Mouse (Mus musculus): ENCODE data around the gene Mycl.
A peak's percentile ranks its signal among the peaks of the same experiment; 100 is the strongest.

Gene Mycl

GRCm38 (mm10) chr4:122995404-122996220 is at the start of gene Mycl:
TSS of gene Mycl (plus strand) at chr4:122995652.
- DNase-seq (ENCODE audit: low read depth, low spot score): no peak

- DNase-seq (ENCODE audit: low read depth, low spot score): no peak
Measured at GRCm38 (mm10) chr4:122947223-122947622, 48.2 kb upstream of the Mycl start.

- DNase-seq (ENCODE audit: low read depth, low spot score): no peak
Measured at GRCm38 (mm10) chr4:122949096-122949495, 46.4 kb upstream of the Mycl start.

DNA sequence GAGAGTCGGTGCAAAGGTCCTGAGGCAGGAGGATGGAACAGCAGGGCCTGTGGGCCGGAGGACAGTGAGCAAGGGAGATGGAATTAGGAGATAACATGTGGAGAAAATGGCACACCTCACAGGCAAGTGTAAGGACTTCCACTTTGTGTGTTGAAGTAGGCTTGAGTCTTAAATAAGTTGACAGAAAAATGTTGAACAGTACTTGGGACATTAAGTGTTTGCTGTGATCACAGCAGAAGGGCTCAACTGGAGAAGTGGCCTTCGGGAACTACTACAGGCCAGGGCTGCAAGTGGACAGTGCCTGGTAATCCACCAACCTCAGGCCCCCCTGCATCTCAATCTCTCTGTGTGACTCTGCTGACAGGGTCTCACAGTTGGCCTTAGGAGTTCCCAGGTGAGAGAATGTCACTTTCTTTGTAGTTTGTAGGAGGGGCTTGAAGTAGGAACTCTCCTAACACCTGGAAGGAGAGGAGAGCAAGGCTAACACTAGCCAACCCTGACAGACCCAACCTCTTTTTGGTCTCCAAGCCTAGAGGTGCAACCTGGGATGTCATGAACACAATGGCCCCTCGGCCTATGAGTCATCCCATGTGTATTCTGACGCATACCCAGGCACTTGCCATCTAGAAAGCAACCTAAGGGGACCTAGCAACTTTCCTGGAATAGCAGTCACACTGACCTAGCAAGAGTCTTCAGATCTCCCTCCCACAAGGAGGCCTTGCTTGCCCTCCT is 40.6 kb upstream of the Mycl start:
- DNase-seq (ENCODE audit: low read depth, low spot score): no peak

- DNase-seq (ENCODE audit: low read depth, low spot score): peak; percentile 29
Measured at GRCm38 (mm10) chr4:122955412-122956136, 39.9 kb upstream of the Mycl start.

DNA sequence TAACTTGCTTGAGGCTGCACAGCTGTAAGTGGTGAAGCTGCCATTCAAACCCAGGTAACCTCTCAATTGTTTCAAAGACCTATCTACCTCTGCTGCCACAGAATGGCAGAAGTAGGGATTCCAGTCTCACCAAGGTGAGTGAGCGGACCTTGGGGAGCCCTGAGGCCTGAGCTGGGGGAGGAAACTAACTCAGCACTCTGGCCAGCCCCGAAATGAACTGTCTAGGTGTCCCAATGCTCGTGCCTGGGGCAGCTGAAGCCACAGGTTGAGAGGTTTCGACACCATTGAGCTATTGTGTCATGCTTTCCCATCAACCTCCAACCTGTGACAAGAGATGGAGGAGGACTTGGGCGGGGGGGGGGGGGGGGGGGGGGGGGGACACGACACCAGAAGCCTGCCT is 39.2 kb upstream of the Mycl start:
- no peak for DNase-seq (ENCODE audit: low read depth, low spot score)

DNA sequence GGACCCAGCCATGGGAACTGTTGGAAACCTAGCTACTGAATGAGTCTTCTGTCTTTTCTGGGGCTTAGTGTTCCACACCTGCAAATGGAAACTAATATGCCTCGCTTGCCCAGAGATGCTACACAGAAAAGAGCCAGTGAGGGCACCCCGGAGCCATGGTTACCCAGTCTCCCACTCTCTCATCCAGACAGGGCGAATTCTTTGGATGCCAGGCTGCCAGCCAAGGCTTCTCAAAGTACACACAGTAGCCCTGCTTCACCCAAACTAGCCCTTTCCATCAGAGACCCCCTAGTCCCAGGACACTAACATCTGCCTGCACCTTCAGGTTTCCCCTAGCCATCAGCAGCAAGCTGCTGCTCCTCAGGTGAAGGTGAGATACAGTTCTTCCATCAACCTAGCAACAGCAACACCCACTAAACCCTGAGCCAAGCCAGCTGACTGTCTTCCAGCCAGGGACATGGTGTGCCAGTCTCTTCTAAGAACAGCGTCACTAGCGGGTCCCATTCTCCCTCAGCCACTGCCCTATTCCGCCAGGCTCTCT is 36.9 kb upstream of the Mycl start:
- DNase-seq (ENCODE audit: low read depth, low spot score): no peak

- no peak for DNase-seq (ENCODE audit: low read depth, low spot score)
Measured at GRCm38 (mm10) chr4:122959816-122960215, 35.6 kb upstream of the Mycl start.

- DNase-seq (ENCODE audit: low read depth, low spot score): no peak
Measured at GRCm38 (mm10) chr4:122960321-122961099, 34.9 kb upstream of the Mycl start.

DNA sequence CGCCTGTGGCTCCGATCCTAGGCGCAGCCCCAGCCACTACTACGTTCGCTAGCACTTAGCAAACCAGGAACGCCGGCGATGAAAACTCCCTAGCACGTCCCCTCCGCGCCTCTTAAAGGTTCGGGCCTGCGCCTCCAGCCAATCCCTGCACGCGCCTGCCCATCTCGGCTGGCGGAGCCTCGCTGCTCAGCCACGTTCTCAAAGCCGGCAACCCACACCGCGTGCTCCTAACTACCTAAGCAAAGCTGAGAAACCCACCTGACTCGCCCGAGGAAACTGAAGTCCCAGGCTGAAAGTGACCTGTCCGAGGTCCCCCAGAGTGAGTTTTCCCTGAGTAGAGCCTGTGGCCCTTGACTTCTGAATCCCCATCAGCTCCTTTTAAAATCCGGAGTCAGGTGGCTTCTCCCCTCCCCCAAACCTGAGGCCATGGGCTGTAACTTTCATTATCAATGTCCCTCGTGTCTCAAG is 34.3 kb upstream of the Mycl start, which contains the start of gene Mfsd2a:
Gene Mfsd2a (minus strand): TSS at position 89 of the 468 bp plus-strand sequence.
- DNase-seq (ENCODE audit: low read depth, low spot score): no peak

GRCm38 (mm10) chr4:122961589-122961988 is 33.9 kb upstream of the Mycl start:
- DNase-seq (ENCODE audit: low read depth, low spot score): no peak

GRCm38 (mm10) chr4:122962751-122963150 is 32.7 kb upstream of the Mycl start:
- no peak for DNase-seq (ENCODE audit: low read depth, low spot score)

GRCm38 (mm10) chr4:122968106-122968505 is 27.3 kb upstream of the Mycl start:
- DNase-seq (ENCODE audit: low read depth, low spot score): no peak

- DNase-seq (ENCODE audit: low read depth, low spot score): no peak
Measured at GRCm38 (mm10) chr4:122971191-122971590, 24.3 kb upstream of the Mycl start.

GRCm38 (mm10) chr4:122971646-122972045 is 23.8 kb upstream of the Mycl start:
- no peak for DNase-seq (ENCODE audit: low read depth, low spot score)

DNA sequence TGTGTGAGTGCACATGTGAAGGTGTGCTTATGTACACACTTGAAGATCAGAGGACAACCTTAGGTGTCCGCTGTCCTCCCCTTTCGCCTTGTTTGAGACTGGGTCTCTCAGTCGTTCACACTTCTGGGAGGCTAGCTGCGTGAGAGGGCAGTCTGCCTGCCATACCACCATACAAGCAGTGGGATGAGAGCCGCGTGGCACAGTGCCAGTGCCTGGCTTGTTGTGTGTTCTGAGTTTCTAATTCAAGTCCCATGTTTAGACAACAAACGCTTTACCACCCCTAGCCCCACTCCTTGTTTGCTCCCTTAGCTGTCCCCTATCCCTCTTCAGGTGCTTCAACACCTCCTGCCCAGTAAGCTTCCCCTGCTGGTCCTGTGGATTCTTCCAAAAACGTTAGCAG is 23.4 kb upstream of the Mycl start:
- no peak for DNase-seq (ENCODE audit: low read depth, low spot score)

DNA sequence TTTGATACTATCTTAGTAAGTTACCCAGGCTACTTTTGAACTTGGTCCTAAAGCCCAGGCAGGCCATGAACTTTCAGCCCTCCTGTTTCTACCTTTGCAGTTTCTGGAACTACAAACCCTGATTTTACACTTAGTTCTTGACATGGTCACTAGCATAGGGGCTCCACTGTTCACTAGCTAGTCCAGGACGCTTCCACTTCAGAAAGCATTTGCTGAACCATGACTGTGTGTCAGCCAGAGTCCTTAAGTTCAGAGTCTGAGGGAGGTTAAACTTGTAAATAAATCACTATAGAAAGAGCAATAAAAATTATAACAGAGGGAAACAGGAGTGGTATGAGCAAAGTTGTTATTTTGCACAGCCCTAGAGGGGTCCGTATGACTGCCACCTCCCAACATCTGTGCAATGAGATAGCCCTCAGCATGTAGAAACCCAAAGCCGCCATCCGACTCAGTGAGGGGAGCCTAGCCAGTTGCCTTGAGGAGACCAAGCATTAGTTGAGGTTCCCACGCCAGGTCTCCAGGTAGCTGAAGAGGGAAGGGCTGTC is 20.4 kb upstream of the Mycl start:
- no peak for DNase-seq (ENCODE audit: low read depth, low spot score)

DNA sequence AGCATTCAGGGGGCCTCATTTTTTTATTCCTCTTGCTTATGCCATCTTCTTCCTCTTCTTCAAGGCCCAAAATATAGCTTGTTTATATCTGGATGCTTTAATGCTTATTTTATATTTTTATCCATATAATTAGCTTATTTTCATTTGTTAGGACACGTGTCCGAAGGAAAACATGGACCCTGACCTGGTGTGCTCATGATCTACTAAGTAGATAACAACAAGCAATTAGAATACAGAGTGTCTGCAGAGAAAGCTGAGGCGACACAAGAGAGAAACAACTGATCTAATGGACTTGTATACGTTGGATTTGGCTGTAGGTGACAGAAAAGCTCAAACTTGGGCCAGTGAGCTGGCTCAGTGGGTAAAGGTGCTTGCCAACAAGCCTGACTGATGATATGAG is 18.6 kb upstream of the Mycl start:
- no peak for DNase-seq (ENCODE audit: low read depth, low spot score)

GRCm38 (mm10) chr4:122978850-122979249 is 16.6 kb upstream of the Mycl start:
- no peak for DNase-seq (ENCODE audit: low read depth, low spot score)

DNA sequence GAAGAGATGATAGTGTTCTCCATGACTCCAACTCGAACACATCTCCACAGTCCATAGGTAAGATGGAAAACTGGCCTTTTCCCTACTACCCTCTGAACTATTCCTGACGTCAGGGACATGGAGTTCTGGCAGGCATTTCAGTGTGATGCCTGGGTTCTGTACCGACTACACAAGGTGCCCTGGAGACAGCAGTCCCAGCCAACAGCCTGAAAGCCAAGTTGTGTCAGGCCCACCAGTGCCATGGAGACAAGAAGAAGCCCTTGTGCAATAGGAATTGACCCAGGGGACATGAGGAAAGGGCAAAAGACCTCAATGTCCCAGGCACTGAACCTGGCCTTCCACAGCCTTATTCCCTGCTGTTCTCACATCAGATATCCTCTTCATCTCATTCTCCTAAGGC is 15.6 kb upstream of the Mycl start:
- no peak for DNase-seq (ENCODE audit: low read depth, low spot score)

DNA sequence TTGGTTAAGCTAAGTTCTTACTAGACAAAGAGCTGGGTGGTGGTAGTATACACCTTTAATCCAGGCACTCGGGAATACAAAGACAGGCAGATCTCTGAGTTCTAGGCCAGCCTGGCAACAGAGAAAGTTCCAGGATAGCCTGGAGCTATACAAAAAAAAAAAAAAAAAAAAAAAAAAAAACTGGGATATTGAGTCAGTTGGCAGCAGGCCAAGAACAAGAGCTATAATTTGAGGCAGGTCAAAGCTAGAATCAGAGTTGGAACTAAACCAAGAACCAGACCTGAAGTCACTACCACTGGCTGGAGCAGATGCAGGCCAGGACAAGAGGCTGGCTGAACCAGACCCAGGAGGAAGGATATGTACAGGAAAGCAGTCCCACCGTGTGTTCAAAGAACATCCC is 14.8 kb upstream of the Mycl start:
- DNase-seq (ENCODE audit: low read depth, low spot score): no peak
